Mouse (Mus musculus): Measurements from ENCODE around the gene Nsd2. TPM values are rescaled to one million over a fixed set of nuclear protein-coding genes. Genes with fewer than 3 reads are reported as not detected.

Gene Nsd2
- polyA plus RNA-seq, 1 experiment from 2014 or later = 116 TPM

DNA sequence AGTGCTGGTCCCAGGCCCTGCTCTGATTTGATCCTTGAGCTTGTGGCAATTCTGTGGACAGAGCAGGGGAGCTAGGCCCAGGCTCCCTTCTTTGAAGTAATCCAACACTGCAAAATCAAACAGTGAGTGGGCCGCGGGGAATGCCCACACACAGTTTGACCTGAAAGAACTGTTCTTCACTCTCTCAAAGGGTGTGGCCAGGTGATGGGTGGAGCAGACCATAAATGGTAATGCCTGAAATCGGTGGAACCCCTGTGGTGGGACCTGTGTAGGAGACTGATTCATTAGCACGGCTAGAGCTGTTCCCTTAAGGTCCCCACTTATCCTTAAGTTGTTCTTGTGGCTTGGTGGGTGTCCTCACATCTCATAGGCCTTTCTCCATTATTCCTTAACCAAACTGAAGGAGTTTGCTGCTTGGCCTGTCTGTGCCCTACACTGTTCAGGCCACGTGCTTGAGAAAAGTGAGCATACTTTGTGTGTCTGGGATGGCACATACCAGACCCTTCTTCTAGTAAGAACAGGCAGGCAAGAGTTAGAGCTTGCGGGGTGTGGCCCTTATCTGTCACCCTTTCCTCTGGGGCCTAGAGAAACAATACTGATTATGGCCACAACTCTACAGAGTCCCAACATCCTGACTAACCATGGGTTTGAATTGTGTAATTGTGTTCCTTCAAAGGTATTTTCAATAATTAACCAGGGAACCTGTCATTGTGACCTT lies 4.4 kb upstream of the Nsd2 start:
- Histone ChIP-seq H3K27ac (ENCODE audit: low read depth, low read length) (no peak overlapping the region), H3K9me3 (ENCODE audit: control insufficient read depth, low read length) (no peaks in the 10 kb centered on the region), H3K9ac (ENCODE audit: low read length) (no peak overlapping the region), H3K4me1 (ENCODE audit: control insufficient read depth, insufficient read depth, low read length) (peaks cover 15% of the 10 kb centered on the region), H3K4me3 (ENCODE audit: low read depth, low read length) (no peak overlapping the region), H3K36me3 (ENCODE audit: control insufficient read depth, insufficient read depth, low read length) (no peaks in the 10 kb centered on the region), H3K4me2 (ENCODE audit: low read depth) (no peak overlapping the region), H3K27me3 (ENCODE audit: control insufficient read depth, insufficient read depth, low read length) (no peaks in the 10 kb centered on the region)
- no peak for DNase-seq (ENCODE audit: low spot score)
- ATAC-seq (ENCODE audit: insufficient read depth, low FRiP score, low TSS enrichment) = no peak
- WGBS = 81% methylated on average over 6 of the region's 6 CpGs

DNA sequence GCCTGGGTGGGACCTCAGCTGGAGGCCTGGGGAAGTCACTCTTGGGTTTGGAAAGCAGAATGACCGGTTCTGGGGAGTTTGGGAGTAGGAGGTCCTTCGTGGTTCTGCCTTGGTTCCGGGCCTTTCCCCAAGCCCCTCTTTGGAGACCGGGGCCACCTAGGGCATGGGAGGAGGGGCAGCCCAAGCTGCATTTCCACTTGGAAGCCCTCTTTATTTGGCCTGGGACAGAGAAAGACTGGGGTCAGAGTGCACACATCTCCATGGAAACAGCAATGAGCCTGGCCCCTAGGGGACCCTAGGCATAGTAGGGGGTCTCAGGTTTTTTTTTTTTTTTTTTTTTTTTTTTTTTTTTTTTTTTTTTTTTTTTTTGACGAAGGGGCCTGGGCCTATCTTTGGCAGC lies 2.4 kb upstream of the Nsd2 start:
- ATAC-seq (ENCODE audit: insufficient read depth, low FRiP score, low TSS enrichment) (no peak), DNase-seq (ENCODE audit: low spot score) (peak; percentile 35)
- no peaks in the 10 kb centered on the region for H3K36me3 ChIP-seq (ENCODE audit: control insufficient read depth, insufficient read depth, low read length)

DNA sequence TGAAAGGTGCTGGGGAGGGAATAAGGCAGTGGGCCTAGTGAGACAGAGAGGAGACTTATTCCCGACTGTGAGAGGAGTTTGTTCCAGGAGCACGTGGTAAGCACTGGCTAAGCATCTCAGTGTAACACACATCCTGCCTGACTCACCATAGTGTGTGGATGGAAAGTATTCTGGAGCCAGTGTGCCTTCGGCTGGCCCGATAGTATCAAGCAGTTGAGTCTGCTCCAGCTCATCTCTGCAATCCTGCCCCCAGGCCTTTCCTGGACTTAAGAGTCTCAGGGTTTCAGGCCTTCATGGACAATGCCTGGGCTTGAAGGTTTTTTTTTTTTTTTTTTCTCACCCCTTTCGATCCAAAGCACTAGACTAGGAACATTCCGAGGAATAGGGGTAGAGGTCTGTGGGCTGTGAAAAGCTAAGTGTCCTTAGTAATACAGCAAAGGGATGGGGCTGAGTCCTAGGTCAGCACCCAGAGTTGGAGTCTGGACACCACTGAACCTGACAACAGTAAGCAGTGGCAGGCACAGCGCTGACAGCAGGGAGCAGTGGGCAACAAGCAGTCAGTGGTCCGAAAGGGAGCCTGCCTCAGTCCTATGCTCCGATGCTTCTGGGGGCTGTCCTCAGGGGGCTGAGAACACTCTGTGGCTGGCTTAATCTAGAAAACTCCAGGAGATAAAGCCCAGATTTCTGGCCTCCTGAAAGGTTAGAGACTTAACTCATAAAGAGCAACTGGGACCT lies 1.2 kb upstream of the Nsd2 start:
- no peaks in the 10 kb centered on the region for H3K9me3 ChIP-seq (ENCODE audit: control insufficient read depth, low read length)
- H3K4me1 ChIP-seq (ENCODE audit: control insufficient read depth, insufficient read depth, low read length) = peaks cover 32% of the 10 kb centered on the region
- H3K27me3 ChIP-seq (ENCODE audit: control insufficient read depth, insufficient read depth, low read length) = no peaks in the 10 kb centered on the region
- peak overlapping the region; percentile 98 for H3K27ac ChIP-seq (ENCODE audit: low read depth, low read length)
- peak overlapping the region; percentile 64 for H3K4me2 ChIP-seq (ENCODE audit: low read depth)
- WGBS = 15% methylated on average over 9 of the region's 9 CpGs
- H3K9ac ChIP-seq (ENCODE audit: low read length) = peak overlapping the region; percentile 100
- H3K36me3 ChIP-seq (ENCODE audit: control insufficient read depth, insufficient read depth, low read length) = no peaks in the 10 kb centered on the region
- peak; percentile 22 for DNase-seq (ENCODE audit: low spot score)
- H3K4me3 ChIP-seq (ENCODE audit: low read depth, low read length) = peak overlapping the region; percentile 87
- ATAC-seq (ENCODE audit: insufficient read depth, low FRiP score, low TSS enrichment) = peak; percentile 32; the same call in 1 of the 2 replicates

More for the DNA sequence above, 2.4 kb upstream of the Nsd2 start:
- H3K4me1 ChIP-seq (ENCODE audit: control insufficient read depth, insufficient read depth, low read length) = peaks cover 26% of the 10 kb centered on the region
- no peak overlapping the region for H3K4me3 ChIP-seq (ENCODE audit: low read depth, low read length)
- no peaks in the 10 kb centered on the region for H3K9me3 ChIP-seq (ENCODE audit: control insufficient read depth, low read length)
- H3K27ac ChIP-seq (ENCODE audit: low read depth, low read length) = no peak overlapping the region
- no peak overlapping the region for H3K4me2 ChIP-seq (ENCODE audit: low read depth)
- 10% methylated on average over 5 of the region's 5 CpGs for WGBS
- no peak overlapping the region for H3K9ac ChIP-seq (ENCODE audit: low read length)
- H3K27me3 ChIP-seq (ENCODE audit: control insufficient read depth, insufficient read depth, low read length) = no peaks in the 10 kb centered on the region

DNA sequence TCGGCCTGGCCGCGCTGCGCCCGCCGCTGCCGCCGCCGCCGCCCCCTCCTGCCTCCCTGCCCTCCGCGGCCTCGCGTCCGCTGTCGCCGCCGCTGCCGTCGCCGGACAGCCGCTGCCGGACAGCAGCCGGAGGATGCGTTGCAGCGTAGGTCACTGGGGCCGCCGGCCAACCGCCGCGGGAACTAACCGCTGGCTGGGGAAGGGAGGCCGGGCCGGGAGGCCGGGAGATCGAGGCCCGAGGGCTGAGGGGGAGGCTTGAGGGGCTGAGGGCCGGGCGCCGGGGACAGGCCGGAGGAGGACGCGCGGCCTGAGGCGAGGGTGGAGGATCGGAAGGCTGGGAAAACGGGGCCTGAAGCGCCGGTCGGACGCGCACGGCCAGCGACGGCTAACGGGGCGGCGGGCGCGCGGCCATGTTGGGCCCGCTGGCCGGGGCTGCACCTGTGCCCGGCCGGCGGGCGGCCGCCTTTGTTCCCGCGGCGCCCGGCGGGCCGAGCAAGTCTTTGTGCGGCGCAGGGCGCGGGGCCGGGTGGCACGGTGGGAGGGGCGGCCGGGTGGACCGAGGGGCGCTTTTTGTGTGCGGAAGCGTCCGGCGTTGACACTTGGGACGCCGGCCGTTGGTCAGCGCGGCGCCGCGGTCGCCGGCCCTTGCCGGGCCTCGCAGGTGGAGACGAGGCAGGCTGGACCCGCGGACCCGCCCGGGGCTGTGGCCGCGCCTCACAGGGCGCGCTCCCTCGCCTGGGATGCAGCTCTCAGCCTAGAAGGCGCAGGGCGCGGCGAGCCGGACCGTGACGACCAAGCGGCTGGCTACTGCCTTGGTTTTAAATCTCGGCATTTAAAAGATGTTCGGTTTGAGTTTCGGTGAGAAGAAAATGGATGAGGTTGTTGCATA lies 452 bp downstream of the Nsd2 start:
- no peaks in the 10 kb centered on the region for H3K27me3 ChIP-seq (ENCODE audit: control insufficient read depth, insufficient read depth, low read length)
- peak; percentile 75 for DNase-seq (ENCODE audit: low spot score)
- H3K9me3 ChIP-seq (ENCODE audit: control insufficient read depth, low read length) = no peaks in the 10 kb centered on the region
- H3K27ac ChIP-seq (ENCODE audit: low read depth, low read length) = peak overlapping the region; percentile 98
- under 1% methylated on average over 70 of the region's 121 CpGs for WGBS
- peak; percentile 67 for ATAC-seq (ENCODE audit: insufficient read depth, low FRiP score, low TSS enrichment)
- peak overlapping the region; percentile 100 for H3K9ac ChIP-seq (ENCODE audit: low read length)
- H3K36me3 ChIP-seq (ENCODE audit: control insufficient read depth, insufficient read depth, low read length) = no peaks in the 10 kb centered on the region
- H3K4me2 ChIP-seq (ENCODE audit: low read depth) = peak overlapping the region; percentile 64
- peak overlapping the region; percentile 87 for H3K4me3 ChIP-seq (ENCODE audit: low read depth, low read length)
- H3K4me1 ChIP-seq (ENCODE audit: control insufficient read depth, insufficient read depth, low read length) = peaks cover 35% of the 10 kb centered on the region

DNA sequence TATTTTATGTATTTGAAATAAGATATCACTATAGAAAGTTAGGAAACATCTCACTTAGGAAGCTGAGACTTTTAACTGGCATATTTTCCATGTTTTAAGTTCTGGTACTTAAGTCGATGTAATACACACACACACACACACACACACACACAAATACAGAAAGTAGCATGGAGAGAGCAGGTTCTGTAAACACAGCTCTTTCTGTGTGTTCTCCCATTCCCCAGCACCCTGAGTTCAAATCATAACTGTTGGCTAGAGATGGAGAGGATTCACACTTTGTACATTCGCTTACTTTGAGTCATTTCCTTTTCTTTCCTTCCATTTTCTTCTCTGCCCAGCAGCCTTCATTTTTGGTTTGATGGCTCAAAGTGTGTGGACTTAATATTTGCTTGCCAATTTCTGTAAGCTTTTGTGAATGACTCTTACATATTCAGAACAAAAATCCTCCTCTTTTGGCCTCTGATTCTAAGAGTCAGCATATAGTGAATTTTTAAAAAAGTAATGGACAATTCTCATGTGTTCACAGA lies 1.4 kb downstream of the Nsd2 start:
- WGBS = 46% methylated on average over 2 of the region's 2 CpGs
- peak overlapping the region; percentile 64 for H3K4me2 ChIP-seq (ENCODE audit: low read depth)
- H3K36me3 ChIP-seq (ENCODE audit: control insufficient read depth, insufficient read depth, low read length) = no peaks in the 10 kb centered on the region
- DNase-seq (ENCODE audit: low spot score) = no peak
- peak overlapping the region; percentile 100 for H3K9ac ChIP-seq (ENCODE audit: low read length)
- no peaks in the 10 kb centered on the region for H3K27me3 ChIP-seq (ENCODE audit: control insufficient read depth, insufficient read depth, low read length)
- no peaks in the 10 kb centered on the region for H3K9me3 ChIP-seq (ENCODE audit: control insufficient read depth, low read length)
- peaks cover 35% of the 10 kb centered on the region for H3K4me1 ChIP-seq (ENCODE audit: control insufficient read depth, insufficient read depth, low read length)
- no peak for ATAC-seq (ENCODE audit: insufficient read depth, low FRiP score, low TSS enrichment)
- H3K4me3 ChIP-seq (ENCODE audit: low read depth, low read length) = peak overlapping the region; percentile 87
- no peak overlapping the region for H3K27ac ChIP-seq (ENCODE audit: low read depth, low read length)

DNA sequence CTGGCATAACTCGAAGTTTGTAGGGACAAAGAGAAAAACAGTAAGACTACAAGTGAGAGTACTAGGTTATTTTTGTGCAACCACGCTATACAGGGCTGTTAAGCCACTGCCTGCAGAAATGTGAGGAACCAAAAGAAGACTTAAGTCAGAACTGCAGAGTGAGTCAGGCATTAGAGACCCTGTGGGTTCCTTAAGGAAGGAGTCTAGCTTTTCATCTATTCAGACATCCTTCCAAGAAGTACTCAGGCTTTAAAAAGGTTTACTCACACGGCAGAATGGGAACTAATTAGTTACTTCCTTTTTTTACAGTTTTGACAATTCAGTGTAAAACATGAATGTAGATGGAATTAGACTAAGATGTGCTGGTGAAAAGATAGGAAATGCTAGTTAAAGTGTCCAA lies 1.9 kb downstream of the Nsd2 start:
- Histone ChIP-seq H3K9me3 (ENCODE audit: control insufficient read depth, low read length) (no peaks in the 10 kb centered on the region), H3K27ac (ENCODE audit: low read depth, low read length) (no peak overlapping the region), H3K9ac (ENCODE audit: low read length) (peak overlapping the region; percentile 100), H3K36me3 (ENCODE audit: control insufficient read depth, insufficient read depth, low read length) (no peaks in the 10 kb centered on the region), H3K4me2 (ENCODE audit: low read depth) (peak overlapping the region; percentile 64), H3K27me3 (ENCODE audit: control insufficient read depth, insufficient read depth, low read length) (no peaks in the 10 kb centered on the region), H3K4me3 (ENCODE audit: low read depth, low read length) (peak overlapping the region; percentile 87), H3K4me1 (ENCODE audit: control insufficient read depth, insufficient read depth, low read length) (peaks cover 35% of the 10 kb centered on the region)
- ATAC-seq (ENCODE audit: insufficient read depth, low FRiP score, low TSS enrichment) (no peak), DNase-seq (ENCODE audit: low spot score) (no peak)
- WGBS = 37% methylated on average over 3 of the region's 3 CpGs

DNA sequence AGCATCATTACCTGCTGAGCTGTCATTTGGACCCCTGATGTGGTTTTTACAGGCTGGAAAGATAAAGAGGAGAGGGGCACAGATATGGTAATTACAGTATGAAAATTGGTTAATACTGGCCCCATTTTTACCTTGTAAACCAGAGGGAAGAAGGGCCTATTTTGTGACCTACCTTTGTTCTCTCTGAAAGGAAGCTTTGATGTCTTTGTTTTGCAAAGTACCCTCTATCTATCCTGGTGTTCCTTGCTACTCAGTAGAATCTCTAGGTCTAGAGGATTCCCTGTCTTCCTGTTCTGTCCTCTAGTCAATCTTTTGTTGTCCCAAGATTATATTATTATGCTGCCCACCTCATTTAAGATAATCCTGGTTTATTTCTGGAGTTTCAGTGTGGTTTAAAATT lies 5.5 kb downstream of the Nsd2 start:
- no peaks in the 10 kb centered on the region for H3K27me3 ChIP-seq (ENCODE audit: control insufficient read depth, insufficient read depth, low read length)
- H3K9me3 ChIP-seq (ENCODE audit: control insufficient read depth, low read length) = no peaks in the 10 kb centered on the region
- no peaks in the 10 kb centered on the region for H3K36me3 ChIP-seq (ENCODE audit: control insufficient read depth, insufficient read depth, low read length)
- no peak overlapping the region for H3K4me2 ChIP-seq (ENCODE audit: low read depth)
- H3K4me3 ChIP-seq (ENCODE audit: low read depth, low read length) = no peak overlapping the region
- ATAC-seq (ENCODE audit: insufficient read depth, low FRiP score, low TSS enrichment) (no peak), DNase-seq (ENCODE audit: low spot score) (no peak)
- H3K27ac ChIP-seq (ENCODE audit: low read depth, low read length) = no peak overlapping the region
- H3K9ac ChIP-seq (ENCODE audit: low read length) = no peak overlapping the region; the same call in 1 of the 2 replicates
- peaks cover 21% of the 10 kb centered on the region for H3K4me1 ChIP-seq (ENCODE audit: control insufficient read depth, insufficient read depth, low read length)

DNA sequence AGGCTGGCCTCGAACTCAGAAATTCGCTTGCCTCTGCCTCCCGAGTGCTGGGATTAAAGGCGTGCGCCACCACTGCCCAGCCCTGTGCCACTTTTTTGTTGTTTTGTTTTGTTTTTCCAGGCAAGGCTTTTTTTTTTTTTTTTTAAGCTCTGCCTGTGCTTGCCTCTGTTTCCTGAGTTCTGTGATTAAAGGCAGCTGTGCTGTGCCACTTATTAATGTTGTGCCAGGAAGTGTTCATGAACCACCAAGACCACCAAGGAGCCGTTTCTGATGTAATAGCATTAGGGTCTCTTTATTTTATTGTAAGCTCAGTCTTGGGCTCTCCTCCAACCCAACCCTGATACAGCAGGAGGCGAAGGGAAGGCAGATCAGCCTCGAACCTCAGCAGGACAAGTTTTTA lies 7.6 kb downstream of the Nsd2 start:
- H3K27ac ChIP-seq (ENCODE audit: low read depth, low read length) = no peak overlapping the region
- no peak overlapping the region for H3K4me3 ChIP-seq (ENCODE audit: low read depth, low read length)
- H3K27me3 ChIP-seq (ENCODE audit: control insufficient read depth, insufficient read depth, low read length) = no peaks in the 10 kb centered on the region
- DNase-seq (ENCODE audit: low spot score) (no peak), ATAC-seq (ENCODE audit: insufficient read depth, low FRiP score, low TSS enrichment) (no peak)
- no peaks in the 10 kb centered on the region for H3K36me3 ChIP-seq (ENCODE audit: control insufficient read depth, insufficient read depth, low read length)
- WGBS = 89% methylated on average over 8 of the region's 8 CpGs
- H3K9me3 ChIP-seq (ENCODE audit: control insufficient read depth, low read length) = no peaks in the 10 kb centered on the region
- peaks cover 10% of the 10 kb centered on the region; the same call in 1 of the 2 replicates for H3K4me1 ChIP-seq (ENCODE audit: control insufficient read depth, insufficient read depth, low read length)
- H3K4me2 ChIP-seq (ENCODE audit: low read depth) = no peak overlapping the region
- no peak overlapping the region for H3K9ac ChIP-seq (ENCODE audit: low read length)
